Mouse (Mus musculus): ENCODE measurements at regions not wholly inside any gene's neighbourhood (a gene's known extent, or its start where the extent isn't known, plus 50 kb on each side); places are given as distances from the start of the nearest gene placed in this dataset.

DNA sequence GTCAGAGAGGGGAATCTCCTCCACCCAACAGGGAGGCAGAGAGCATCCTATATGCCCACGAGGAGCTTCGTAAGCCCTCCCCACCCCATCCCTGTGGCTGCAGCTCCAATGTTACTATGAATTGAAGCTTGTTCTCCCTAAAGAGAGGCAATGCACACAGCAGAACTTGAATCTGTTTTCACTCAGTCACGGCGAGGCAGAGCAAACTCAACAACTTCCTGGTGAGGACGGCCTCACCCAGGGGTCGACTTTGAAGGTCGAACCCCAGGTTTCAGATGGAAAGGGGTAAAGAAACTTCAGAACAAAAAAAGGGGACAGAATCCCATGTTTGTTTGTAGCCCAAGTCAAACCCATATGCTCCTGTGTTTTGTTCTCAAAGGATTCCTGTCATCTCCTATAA is 538.5 kb upstream of the Gm19410 start:
- no peaks in the 10 kb centered on the region for H3K27me3 ChIP-seq (replicated peaks; ENCODE audit: control insufficient read depth, insufficient read depth, low read length)
- H3K9me3 ChIP-seq (replicated peaks; ENCODE audit: control insufficient read depth, low read length) = no peaks in the 10 kb centered on the region
- no peak overlapping the region for H3K9ac ChIP-seq (ENCODE audit: low read length)
- WGBS = 86% methylated on average over 7 of the region's 7 CpGs
- no peaks in the 10 kb centered on the region for H3K36me3 ChIP-seq (ENCODE audit: control insufficient read depth, insufficient read depth, low read length)
- ATAC-seq (no peak), DNase-seq (ENCODE audit: low spot score) (no peak)
- no peak overlapping the region for H3K27ac ChIP-seq (ENCODE audit: low read depth, low read length)
- no peak overlapping the region for H3K4me3 ChIP-seq (ENCODE audit: low read depth, low read length)
- no peak overlapping the region for H3K4me2 ChIP-seq (ENCODE audit: low read length)
- no peaks in the 10 kb centered on the region for H3K4me1 ChIP-seq (ENCODE audit: control insufficient read depth, insufficient read depth, low read length)

DNA sequence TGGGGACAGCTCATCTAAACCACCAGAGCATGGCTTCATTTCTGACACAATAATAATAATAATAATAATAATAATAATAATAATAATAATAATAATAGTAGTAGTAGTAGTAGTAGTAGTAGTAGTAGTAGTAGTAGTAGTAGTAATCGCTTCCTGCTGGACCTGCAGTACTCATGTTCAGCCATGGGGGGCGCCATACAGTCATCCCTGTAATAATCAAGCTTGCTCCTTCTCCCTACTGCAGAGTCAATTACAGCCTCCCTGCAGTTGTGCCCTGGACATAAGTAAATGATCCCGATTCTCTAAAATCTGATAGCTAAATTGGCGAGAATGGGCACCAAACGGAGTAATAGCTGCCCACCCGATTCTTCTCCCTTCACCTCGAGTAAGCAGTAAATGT is 537.1 kb upstream of the Gm19410 start:
- WGBS = 81% methylated on average over 7 of the region's 7 CpGs

DNA sequence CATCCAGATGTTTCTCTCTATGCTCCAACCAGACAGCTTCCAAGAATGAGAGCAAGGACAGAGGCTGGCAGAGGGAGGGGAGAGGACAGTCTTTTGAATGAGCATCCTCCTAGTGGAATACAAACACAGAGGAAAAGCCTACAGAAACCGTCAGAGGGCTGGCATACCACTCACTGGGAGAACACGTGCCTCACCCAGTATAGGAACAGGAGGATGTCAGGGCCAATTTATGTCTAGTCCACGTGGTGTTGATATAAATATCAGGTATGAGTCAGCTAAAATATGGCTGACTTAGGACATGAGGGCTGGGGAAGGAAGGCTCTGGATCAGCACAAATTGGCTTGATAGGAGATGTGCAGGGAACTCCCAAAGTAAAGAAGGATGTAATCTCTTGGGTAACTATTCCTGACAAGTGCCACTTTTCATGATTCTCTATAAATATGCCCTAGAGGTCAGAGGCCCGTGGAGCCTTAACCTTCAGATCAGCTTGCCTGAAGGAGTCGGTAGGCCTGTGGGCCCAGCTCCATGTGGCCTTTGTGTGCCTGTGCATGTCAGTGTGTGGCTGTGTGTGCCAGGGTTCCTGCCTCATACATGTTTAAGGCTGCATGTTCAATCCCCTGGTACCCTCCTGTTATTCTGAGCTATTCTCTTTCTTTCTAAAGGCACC is 531.9 kb upstream of the Gm19410 start:
- no peak overlapping the region for H3K27ac ChIP-seq (ENCODE audit: low read depth, low read length)
- H3K4me3 ChIP-seq (ENCODE audit: low read depth, low read length) = no peak overlapping the region
- no peak for DNase-seq (ENCODE audit: low spot score)
- no peak overlapping the region for H3K4me2 ChIP-seq (ENCODE audit: low read length)
- H3K9me3 ChIP-seq (replicated peaks; ENCODE audit: control insufficient read depth, low read length) = no peaks in the 10 kb centered on the region
- no peaks in the 10 kb centered on the region for H3K36me3 ChIP-seq (ENCODE audit: control insufficient read depth, insufficient read depth, low read length)
- H3K27me3 ChIP-seq (replicated peaks; ENCODE audit: control insufficient read depth, insufficient read depth, low read length) = no peaks in the 10 kb centered on the region
- no peaks in the 10 kb centered on the region for H3K4me1 ChIP-seq (ENCODE audit: control insufficient read depth, insufficient read depth, low read length)
- WGBS = 68% methylated on average over 5 of the region's 5 CpGs
- ATAC-seq = no peak
- H3K9ac ChIP-seq (ENCODE audit: low read length) = no peak overlapping the region

More for the DNA sequence above, 537.1 kb upstream of the Gm19410 start:
- ATAC-seq = no peak
- no peaks in the 10 kb centered on the region for H3K4me1 ChIP-seq (ENCODE audit: control insufficient read depth, insufficient read depth, low read length)
- H3K27me3 ChIP-seq (replicated peaks; ENCODE audit: control insufficient read depth, insufficient read depth, low read length) = no peaks in the 10 kb centered on the region
- H3K9ac ChIP-seq (ENCODE audit: low read length) = no peak overlapping the region
- no peak overlapping the region for H3K27ac ChIP-seq (ENCODE audit: low read depth, low read length)
- H3K4me3 ChIP-seq (ENCODE audit: low read depth, low read length) = no peak overlapping the region
- no peak for DNase-seq (ENCODE audit: low spot score)
- no peaks in the 10 kb centered on the region for H3K36me3 ChIP-seq (ENCODE audit: control insufficient read depth, insufficient read depth, low read length)
- no peaks in the 10 kb centered on the region for H3K9me3 ChIP-seq (replicated peaks; ENCODE audit: control insufficient read depth, low read length)
- no peak overlapping the region for H3K4me2 ChIP-seq (ENCODE audit: low read length)

DNA sequence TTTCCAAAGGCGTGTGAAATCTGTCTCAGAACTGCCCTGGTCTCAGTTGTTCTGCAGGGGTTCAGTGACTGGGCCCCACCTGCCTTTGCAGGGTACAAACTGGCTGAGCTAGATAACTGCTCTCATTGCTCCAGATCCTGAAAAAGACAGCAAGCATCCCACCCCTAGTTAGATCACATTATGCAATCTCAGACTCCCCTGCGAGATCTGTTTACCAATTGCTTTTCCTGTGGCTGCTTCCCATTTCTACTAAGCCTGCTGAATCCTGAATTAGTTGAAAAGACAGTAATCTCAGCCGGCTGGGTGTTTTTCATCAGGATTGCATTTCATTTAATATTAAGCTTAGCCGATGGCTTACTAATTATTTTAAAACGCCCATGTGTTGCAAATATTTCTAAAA is 531.2 kb upstream of the Gm19410 start:
- H3K27ac ChIP-seq (ENCODE audit: low read depth, low read length) = no peak overlapping the region
- ATAC-seq (0 out of 2 replicates have a peak, but pooled peaks have one; percentile 20), DNase-seq (ENCODE audit: low spot score) (peak; percentile 35)

DNA sequence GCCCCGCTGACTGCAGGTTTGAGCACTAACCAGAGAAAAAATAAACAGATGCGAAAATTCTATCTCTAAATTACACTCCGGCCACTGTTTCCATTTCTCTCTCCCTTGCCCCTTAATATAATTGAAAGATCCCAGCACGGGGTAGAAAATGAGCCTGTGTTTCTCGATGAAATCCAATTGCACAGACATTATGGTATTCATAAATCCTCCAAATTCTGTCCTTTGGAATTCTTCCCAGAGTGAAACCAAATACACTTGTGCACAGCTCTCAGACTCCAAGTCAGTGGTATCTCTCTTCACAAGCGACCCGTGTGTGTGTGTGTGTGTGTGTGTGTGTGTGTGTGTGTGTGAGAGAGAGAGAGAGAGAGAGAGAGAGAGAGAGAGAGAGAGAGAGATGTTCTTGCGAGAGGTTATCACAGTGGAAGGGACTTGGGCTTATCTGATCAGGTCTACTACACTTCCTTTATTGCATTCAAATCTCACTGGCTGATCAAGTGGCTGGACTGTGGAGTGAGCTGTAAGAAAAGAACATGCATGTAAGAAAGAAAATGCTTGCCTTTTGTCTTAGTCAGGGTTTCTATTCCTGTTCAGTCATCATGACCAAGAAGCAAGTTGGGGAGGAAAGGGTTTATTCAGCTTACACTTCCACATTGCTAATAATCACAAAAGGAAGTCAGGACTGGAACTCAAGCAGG is 529.6 kb upstream of the Gm19410 start:
- Histone ChIP-seq H3K9ac (ENCODE audit: low read length) (no peak overlapping the region), H3K4me2 (ENCODE audit: low read length) (no peak overlapping the region), H3K36me3 (ENCODE audit: control insufficient read depth, insufficient read depth, low read length) (no peaks in the 10 kb centered on the region), H3K4me1 (ENCODE audit: control insufficient read depth, insufficient read depth, low read length) (no peaks in the 10 kb centered on the region), H3K27me3 (replicated peaks; ENCODE audit: control insufficient read depth, insufficient read depth, low read length) (no peaks in the 10 kb centered on the region), H3K4me3 (ENCODE audit: low read depth, low read length) (no peak overlapping the region), H3K9me3 (replicated peaks; ENCODE audit: control insufficient read depth, low read length) (no peaks in the 10 kb centered on the region), H3K27ac (ENCODE audit: low read depth, low read length) (no peak overlapping the region)
- 77% methylated on average over 8 of the region's 8 CpGs for WGBS
- ATAC-seq (no peak), DNase-seq (ENCODE audit: low spot score) (peak; percentile 41)

More for the DNA sequence above, 531.2 kb upstream of the Gm19410 start:
- H3K36me3 ChIP-seq (ENCODE audit: control insufficient read depth, insufficient read depth, low read length) = no peaks in the 10 kb centered on the region
- H3K4me2 ChIP-seq (ENCODE audit: low read length) = no peak overlapping the region
- no peak overlapping the region for H3K9ac ChIP-seq (ENCODE audit: low read length)
- no peaks in the 10 kb centered on the region for H3K4me1 ChIP-seq (ENCODE audit: control insufficient read depth, insufficient read depth, low read length)
- no peaks in the 10 kb centered on the region for H3K9me3 ChIP-seq (replicated peaks; ENCODE audit: control insufficient read depth, low read length)
- no peak overlapping the region for H3K4me3 ChIP-seq (ENCODE audit: low read depth, low read length)
- H3K27me3 ChIP-seq (replicated peaks; ENCODE audit: control insufficient read depth, insufficient read depth, low read length) = no peaks in the 10 kb centered on the region
- 56% methylated on average over 5 of the region's 5 CpGs for WGBS

DNA sequence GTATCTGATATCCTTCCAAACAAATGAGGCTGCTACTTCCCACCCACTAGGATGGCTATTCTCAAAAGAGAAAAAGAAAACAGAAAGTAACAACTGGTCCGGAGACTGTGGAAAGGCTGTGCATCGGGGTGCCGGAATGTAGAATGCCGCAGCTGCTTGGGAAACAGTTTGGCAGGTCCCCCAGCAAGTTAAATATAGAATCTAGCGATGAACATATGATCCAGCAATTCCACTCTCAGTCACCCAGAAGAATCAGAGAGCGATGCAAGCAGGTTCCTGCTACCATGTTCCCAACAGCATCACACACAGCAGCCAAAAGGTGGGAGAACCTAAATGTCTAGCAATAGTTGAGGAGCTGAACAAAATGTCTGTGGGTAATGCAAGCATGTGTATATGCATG is 528.3 kb upstream of the Gm19410 start:
- Histone ChIP-seq H3K27me3 (replicated peaks; ENCODE audit: control insufficient read depth, insufficient read depth, low read length) (no peaks in the 10 kb centered on the region), H3K27ac (ENCODE audit: low read depth, low read length) (no peak overlapping the region), H3K4me2 (ENCODE audit: low read length) (no peak overlapping the region), H3K36me3 (ENCODE audit: control insufficient read depth, insufficient read depth, low read length) (no peaks in the 10 kb centered on the region), H3K9me3 (replicated peaks; ENCODE audit: control insufficient read depth, low read length) (no peaks in the 10 kb centered on the region), H3K4me1 (ENCODE audit: control insufficient read depth, insufficient read depth, low read length) (no peaks in the 10 kb centered on the region), H3K4me3 (ENCODE audit: low read depth, low read length) (no peak overlapping the region), H3K9ac (ENCODE audit: low read length) (no peak overlapping the region)
- WGBS = 82% methylated on average over 6 of the region's 6 CpGs
- ATAC-seq (no peak), DNase-seq (ENCODE audit: low spot score) (peak; percentile 23)

DNA sequence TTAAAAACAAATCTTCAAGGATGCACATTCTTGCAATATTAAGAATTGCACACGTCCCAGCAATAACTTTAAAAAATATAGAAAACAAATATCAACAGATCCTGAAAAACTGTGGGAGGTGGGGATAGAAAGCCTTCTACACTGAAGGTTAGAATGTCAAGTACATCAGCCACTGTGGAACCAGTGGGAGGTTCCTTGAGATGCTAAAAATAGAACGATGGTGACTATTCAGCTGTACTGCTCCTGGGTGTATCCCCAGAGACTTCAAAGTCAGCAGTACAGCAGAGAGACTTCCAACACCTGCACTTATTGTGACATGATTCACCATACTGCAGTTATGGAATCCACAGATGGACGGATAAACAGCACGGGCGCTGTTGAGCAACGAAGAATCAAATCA is 524.7 kb upstream of the Gm19410 start:
- no peak overlapping the region for H3K4me3 ChIP-seq (ENCODE audit: low read depth, low read length)
- no peak overlapping the region for H3K27ac ChIP-seq (ENCODE audit: low read depth, low read length)
- DNase-seq (ENCODE audit: low spot score) (no peak), ATAC-seq (no peak)
- H3K4me1 ChIP-seq (ENCODE audit: control insufficient read depth, insufficient read depth, low read length) = no peaks in the 10 kb centered on the region
- H3K27me3 ChIP-seq (replicated peaks; ENCODE audit: control insufficient read depth, insufficient read depth, low read length) = no peaks in the 10 kb centered on the region
- H3K36me3 ChIP-seq (ENCODE audit: control insufficient read depth, insufficient read depth, low read length) = no peaks in the 10 kb centered on the region
- WGBS = 93% methylated on average over 6 of the region's 6 CpGs
- no peak overlapping the region for H3K4me2 ChIP-seq (ENCODE audit: low read length)
- no peak overlapping the region for H3K9ac ChIP-seq (ENCODE audit: low read length)
- no peaks in the 10 kb centered on the region for H3K9me3 ChIP-seq (replicated peaks; ENCODE audit: control insufficient read depth, low read length)

DNA sequence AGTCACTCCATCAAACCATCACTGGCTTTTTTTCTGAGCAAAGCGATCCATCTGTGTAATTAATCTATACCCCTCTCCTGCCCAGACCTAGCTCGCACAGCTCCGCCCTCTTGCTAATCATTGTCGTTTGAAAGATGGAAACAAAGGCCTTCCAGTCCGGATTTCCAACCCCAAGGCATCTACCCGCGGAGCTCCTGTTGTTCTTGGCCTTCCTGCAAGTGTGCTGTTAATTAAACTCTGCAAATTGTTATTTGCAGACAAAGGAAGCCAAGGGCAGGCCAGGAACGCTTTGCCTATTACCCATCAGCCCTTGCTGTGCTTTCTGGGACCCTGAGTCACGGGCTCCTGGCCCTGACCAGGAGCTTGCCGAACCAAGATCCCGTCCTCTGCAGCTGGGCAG is 522.0 kb upstream of the Gm19410 start:
- H3K27ac ChIP-seq (ENCODE audit: low read depth, low read length) = no peak overlapping the region
- no peaks in the 10 kb centered on the region for H3K4me1 ChIP-seq (ENCODE audit: control insufficient read depth, insufficient read depth, low read length)
- 2% methylated on average over 11 of the region's 11 CpGs for WGBS
- no peaks in the 10 kb centered on the region for H3K36me3 ChIP-seq (ENCODE audit: control insufficient read depth, insufficient read depth, low read length)
- no peak overlapping the region for H3K9ac ChIP-seq (ENCODE audit: low read length)
- peak overlapping the region; percentile 6; the same call in 1 of the 2 replicates for H3K4me2 ChIP-seq (ENCODE audit: low read length)
- DNase-seq (ENCODE audit: low spot score) (peak; percentile 80), ATAC-seq (peak; percentile 69; the same call in 1 of the 2 replicates)
- H3K27me3 ChIP-seq (replicated peaks; ENCODE audit: control insufficient read depth, insufficient read depth, low read length) = no peaks in the 10 kb centered on the region
- no peaks in the 10 kb centered on the region for H3K9me3 ChIP-seq (replicated peaks; ENCODE audit: control insufficient read depth, low read length)
- no peak overlapping the region for H3K4me3 ChIP-seq (ENCODE audit: low read depth, low read length)

DNA sequence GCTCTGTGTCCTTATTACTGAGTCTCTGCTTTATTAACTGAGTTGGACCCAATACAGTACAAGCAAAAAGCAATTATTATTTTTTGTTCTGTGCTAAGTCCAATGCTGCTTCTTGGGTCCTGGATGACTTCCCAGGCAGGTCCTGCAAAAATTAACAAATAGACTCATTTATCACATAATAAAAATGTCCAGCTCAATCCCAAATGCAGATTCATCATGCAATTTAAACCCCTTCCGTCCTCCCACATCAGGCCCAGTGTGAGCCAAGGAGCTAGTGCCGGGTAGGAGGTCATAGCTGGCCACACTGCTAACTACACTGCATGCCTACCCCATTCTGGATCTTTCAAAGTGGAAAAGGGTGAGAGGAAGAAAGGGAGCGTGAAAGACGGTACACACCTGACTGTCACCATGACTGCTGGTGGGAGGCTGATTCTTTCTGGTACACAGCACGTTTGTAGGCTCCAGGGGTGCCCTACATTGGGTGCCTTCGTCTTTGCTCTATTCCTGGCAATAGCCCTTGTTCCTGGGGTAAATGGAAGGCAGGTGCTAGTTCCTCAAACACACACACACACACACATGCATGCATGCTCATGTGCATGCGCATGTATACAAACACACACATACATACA is 515.7 kb upstream of the Gm19410 start:
- H3K9ac ChIP-seq (ENCODE audit: low read length) = no peak overlapping the region
- DNase-seq (ENCODE audit: low spot score) (no peak), ATAC-seq (no peak)
- WGBS = 88% methylated on average over 7 of the region's 7 CpGs
- no peaks in the 10 kb centered on the region for H3K27me3 ChIP-seq (replicated peaks; ENCODE audit: control insufficient read depth, insufficient read depth, low read length)
- no peaks in the 10 kb centered on the region for H3K36me3 ChIP-seq (ENCODE audit: control insufficient read depth, insufficient read depth, low read length)
- H3K4me2 ChIP-seq (ENCODE audit: low read length) = no peak overlapping the region
- H3K27ac ChIP-seq (ENCODE audit: low read depth, low read length) = no peak overlapping the region
- no peaks in the 10 kb centered on the region for H3K4me1 ChIP-seq (ENCODE audit: control insufficient read depth, insufficient read depth, low read length)
- H3K4me3 ChIP-seq (ENCODE audit: low read depth, low read length) = no peak overlapping the region
- H3K9me3 ChIP-seq (replicated peaks; ENCODE audit: control insufficient read depth, low read length) = no peaks in the 10 kb centered on the region

All from forebrain, embryonic 14.5 days (tissue).